Mouse (Mus musculus): Measurements from ENCODE around the gene Bcl2. TPM values are rescaled to one million over a fixed set of nuclear protein-coding genes. Genes with fewer than 3 reads are reported as not detected.

Gene Bcl2
- polyA plus RNA-seq, 1 experiment from 2014 or later: 13.4 TPM

GRCm38 (mm10) chr1:106666140-106667088, 47.7 kb downstream of the Bcl2 start:
- ATAC-seq (replicated peaks; ENCODE audit: low FRiP score, low TSS enrichment, low read depth) (no peak), DNase-seq (ENCODE audit: low spot score) (no peak)
- Histone ChIP-seq H3K9me3 (ENCODE audit: control insufficient read depth, low read length) (no peaks in the 10 kb centered on the region), H3K9ac (ENCODE audit: low read length) (no peak overlapping the region), H3K4me3 (ENCODE audit: low read depth, low read length) (no peak overlapping the region), H3K36me3 (ENCODE audit: control insufficient read depth, insufficient read depth, low read length) (no peaks in the 10 kb centered on the region), H3K27me3 (replicated peaks; ENCODE audit: control insufficient read depth, insufficient read depth, low read length) (no peaks in the 10 kb centered on the region), H3K4me2 (ENCODE audit: low read length) (no peak overlapping the region), H3K27ac (ENCODE audit: low read depth) (no peak overlapping the region), H3K4me1 (replicated peaks; ENCODE audit: control insufficient read depth, insufficient read depth, low read length) (0 out of 2 replicates have a peak, but pooled peaks cover 8% of the 10 kb centered on the region)
- 54% methylated on average over 8 of the region's 8 CpGs for WGBS

GRCm38 (mm10) chr1:106664978-106665377, 49.1 kb downstream of the Bcl2 start:
- Histone ChIP-seq H3K9me3 (ENCODE audit: control insufficient read depth, low read length) (no peaks in the 10 kb centered on the region), H3K27me3 (replicated peaks; ENCODE audit: control insufficient read depth, insufficient read depth, low read length) (no peaks in the 10 kb centered on the region), H3K36me3 (ENCODE audit: control insufficient read depth, insufficient read depth, low read length) (no peaks in the 10 kb centered on the region), H3K9ac (ENCODE audit: low read length) (no peak overlapping the region), H3K4me1 (replicated peaks; ENCODE audit: control insufficient read depth, insufficient read depth, low read length) (0 out of 2 replicates have a peak, but pooled peaks cover 8% of the 10 kb centered on the region), H3K4me3 (ENCODE audit: low read depth, low read length) (no peak overlapping the region), H3K4me2 (ENCODE audit: low read length) (no peak overlapping the region), H3K27ac (ENCODE audit: low read depth) (no peak overlapping the region)
- ATAC-seq (replicated peaks; ENCODE audit: low FRiP score, low TSS enrichment, low read depth): no peak
- WGBS: 100% methylated on average over 1 of the region's 1 CpGs
- no peak for DNase-seq (ENCODE audit: low spot score)

- 84% methylated on average over 5 of the region's 5 CpGs for WGBS
- Histone ChIP-seq H3K4me2 (ENCODE audit: low read length) (no peak overlapping the region), H3K4me1 (replicated peaks; ENCODE audit: control insufficient read depth, insufficient read depth, low read length) (0 out of 2 replicates have a peak, but pooled peaks cover 8% of the 10 kb centered on the region), H3K9me3 (ENCODE audit: control insufficient read depth, low read length) (no peaks in the 10 kb centered on the region), H3K27me3 (replicated peaks; ENCODE audit: control insufficient read depth, insufficient read depth, low read length) (no peaks in the 10 kb centered on the region), H3K9ac (ENCODE audit: low read length) (no peak overlapping the region), H3K4me3 (ENCODE audit: low read depth, low read length) (no peak overlapping the region), H3K36me3 (ENCODE audit: control insufficient read depth, insufficient read depth, low read length) (no peaks in the 10 kb centered on the region), H3K27ac (ENCODE audit: low read depth) (no peak overlapping the region)
- no peak for ATAC-seq (replicated peaks; ENCODE audit: low FRiP score, low TSS enrichment, low read depth)
- DNase-seq (ENCODE audit: low spot score): no peak
Measured at GRCm38 (mm10) chr1:106662486-106662885, 51.6 kb downstream of the Bcl2 start.

- no peak for ATAC-seq (replicated peaks; ENCODE audit: low FRiP score, low TSS enrichment, low read depth)
- 77% methylated on average over 5 of the region's 5 CpGs for WGBS
- no peak overlapping the region for H3K27ac ChIP-seq (ENCODE audit: low read depth)
Measured at GRCm38 (mm10) chr1:106658293-106658847, 55.7 kb downstream of the Bcl2 start.

GRCm38 (mm10) chr1:106656207-106656738, 57.8 kb downstream of the Bcl2 start:
- Histone ChIP-seq H3K9ac (ENCODE audit: low read length) (no peak overlapping the region), H3K27me3 (replicated peaks; ENCODE audit: control insufficient read depth, insufficient read depth, low read length) (no peaks in the 10 kb centered on the region), H3K9me3 (ENCODE audit: control insufficient read depth, low read length) (no peaks in the 10 kb centered on the region), H3K36me3 (ENCODE audit: control insufficient read depth, insufficient read depth, low read length) (no peaks in the 10 kb centered on the region), H3K4me1 (replicated peaks; ENCODE audit: control insufficient read depth, insufficient read depth, low read length) (0 out of 2 replicates have a peak, but pooled peaks cover 2% of the 10 kb centered on the region), H3K4me2 (ENCODE audit: low read length) (no peak overlapping the region), H3K27ac (ENCODE audit: low read depth) (no peak overlapping the region), H3K4me3 (ENCODE audit: low read depth, low read length) (no peak overlapping the region)
- 77% methylated on average over 5 of the region's 5 CpGs for WGBS
- ATAC-seq (replicated peaks; ENCODE audit: low FRiP score, low TSS enrichment, low read depth) (no peak), DNase-seq (ENCODE audit: low spot score) (no peak)

More at GRCm38 (mm10) chr1:106658293-106658847, 55.7 kb downstream of the Bcl2 start:
- no peak for DNase-seq (ENCODE audit: low spot score)
- H3K4me3 ChIP-seq (ENCODE audit: low read depth, low read length): no peak overlapping the region
- no peaks in the 10 kb centered on the region for H3K9me3 ChIP-seq (ENCODE audit: control insufficient read depth, low read length)
- no peaks in the 10 kb centered on the region for H3K4me1 ChIP-seq (replicated peaks; ENCODE audit: control insufficient read depth, insufficient read depth, low read length)
- H3K9ac ChIP-seq (ENCODE audit: low read length): no peak overlapping the region
- H3K4me2 ChIP-seq (ENCODE audit: low read length): no peak overlapping the region
- H3K36me3 ChIP-seq (ENCODE audit: control insufficient read depth, insufficient read depth, low read length): no peaks in the 10 kb centered on the region
- H3K27me3 ChIP-seq (replicated peaks; ENCODE audit: control insufficient read depth, insufficient read depth, low read length): no peaks in the 10 kb centered on the region

- 91% methylated on average over 6 of the region's 6 CpGs for WGBS
- ATAC-seq (replicated peaks; ENCODE audit: low FRiP score, low TSS enrichment, low read depth): no peak
- no peak overlapping the region for H3K9ac ChIP-seq (ENCODE audit: low read length)
Measured at GRCm38 (mm10) chr1:106654254-106654653, 59.8 kb downstream of the Bcl2 start.

GRCm38 (mm10) chr1:106653441-106653860, 60.6 kb downstream of the Bcl2 start:
- H3K4me2 ChIP-seq (ENCODE audit: low read length): no peak overlapping the region
- DNase-seq (ENCODE audit: low spot score) (no peak), ATAC-seq (replicated peaks; ENCODE audit: low FRiP score, low TSS enrichment, low read depth) (no peak)
- no peaks in the 10 kb centered on the region for H3K9me3 ChIP-seq (ENCODE audit: control insufficient read depth, low read length)
- no peak overlapping the region for H3K27ac ChIP-seq (ENCODE audit: low read depth)
- H3K9ac ChIP-seq (ENCODE audit: low read length): no peak overlapping the region
- H3K36me3 ChIP-seq (ENCODE audit: control insufficient read depth, insufficient read depth, low read length): no peaks in the 10 kb centered on the region
- no peak overlapping the region for H3K4me3 ChIP-seq (ENCODE audit: low read depth, low read length)
- 0 out of 2 replicates have a peak, but pooled peaks cover 3% of the 10 kb centered on the region for H3K4me1 ChIP-seq (replicated peaks; ENCODE audit: control insufficient read depth, insufficient read depth, low read length)
- 71% methylated on average over 4 of the region's 4 CpGs for whole genome bisulfite sequencing
- H3K27me3 ChIP-seq (replicated peaks; ENCODE audit: control insufficient read depth, insufficient read depth, low read length): no peaks in the 10 kb centered on the region

More at GRCm38 (mm10) chr1:106654254-106654653, 59.8 kb downstream of the Bcl2 start:
- Histone ChIP-seq H3K36me3 (ENCODE audit: control insufficient read depth, insufficient read depth, low read length) (no peaks in the 10 kb centered on the region), H3K9me3 (ENCODE audit: control insufficient read depth, low read length) (no peaks in the 10 kb centered on the region), H3K27me3 (replicated peaks; ENCODE audit: control insufficient read depth, insufficient read depth, low read length) (no peaks in the 10 kb centered on the region), H3K4me1 (replicated peaks; ENCODE audit: control insufficient read depth, insufficient read depth, low read length) (0 out of 2 replicates have a peak, but pooled peaks cover 3% of the 10 kb centered on the region), H3K4me2 (ENCODE audit: low read length) (no peak overlapping the region), H3K27ac (ENCODE audit: low read depth) (no peak overlapping the region), H3K4me3 (ENCODE audit: low read depth, low read length) (no peak overlapping the region)
- no peak for DNase-seq (ENCODE audit: low spot score)

- H3K9me3 ChIP-seq (ENCODE audit: control insufficient read depth, low read length): no peaks in the 10 kb centered on the region
- 0 out of 2 replicates have a peak, but pooled peaks cover 3% of the 10 kb centered on the region for H3K4me1 ChIP-seq (replicated peaks; ENCODE audit: control insufficient read depth, insufficient read depth, low read length)
- H3K9ac ChIP-seq (ENCODE audit: low read length): no peak overlapping the region
- no peak overlapping the region for H3K4me2 ChIP-seq (ENCODE audit: low read length)
- no peaks in the 10 kb centered on the region for H3K27me3 ChIP-seq (replicated peaks; ENCODE audit: control insufficient read depth, insufficient read depth, low read length)
- ATAC-seq (replicated peaks; ENCODE audit: low FRiP score, low TSS enrichment, low read depth) (no peak), DNase-seq (ENCODE audit: low spot score) (no peak)
- no peak overlapping the region for H3K4me3 ChIP-seq (ENCODE audit: low read depth, low read length)
- no peaks in the 10 kb centered on the region for H3K36me3 ChIP-seq (ENCODE audit: control insufficient read depth, insufficient read depth, low read length)
- 39% methylated on average over 7 of the region's 7 CpGs for WGBS
- H3K27ac ChIP-seq (ENCODE audit: low read depth): no peak overlapping the region
Measured at GRCm38 (mm10) chr1:106651211-106651610, 62.9 kb downstream of the Bcl2 start.

All from intestine, embryonic 14.5 days (tissue).